Mouse (Mus musculus) yolk sac, embryonic 10.5 days (tissue): ENCODE data around the gene Scube1.

Source experiments
- DNase-seq: peaks from one replicate; pipeline ENCODE4 v3.0.0-alpha.2; 2017; ENCODE audit warnings: low spot score

Gene Scube1

GRCm38 (mm10) chr15:83709889-83710774 is 14.7 kb downstream of the Scube1 start:
- DNase-seq: peak; percentile 24

GRCm38 (mm10) chr15:83706528-83707199 is 18.2 kb downstream of the Scube1 start:
- no peak for DNase-seq

- DNase-seq: no peak
These were observed 24.3 kb downstream of the Scube1 start for GRCm38 (mm10) chr15:83700593-83700923.

GRCm38 (mm10) chr15:83699834-83700592 is 24.8 kb downstream of the Scube1 start:
- peak; percentile 26 for DNase-seq

- no peak for DNase-seq
These were observed 25.5 kb downstream of the Scube1 start for GRCm38 (mm10) chr15:83699132-83699833.

GRCm38 (mm10) chr15:83696681-83697381 is 28.0 kb downstream of the Scube1 start:
- no peak for DNase-seq

GRCm38 (mm10) chr15:83695159-83695558 is 29.7 kb downstream of the Scube1 start:
- no peak for DNase-seq

GRCm38 (mm10) chr15:83691901-83692361 is 32.9 kb downstream of the Scube1 start:
- no peak for DNase-seq

- DNase-seq: no peak
These were observed 34.9 kb downstream of the Scube1 start for GRCm38 (mm10) chr15:83689946-83690345.

GRCm38 (mm10) chr15:83686601-83687000 is 38.2 kb downstream of the Scube1 start:
- DNase-seq: no peak

- DNase-seq: no peak
These were observed 38.9 kb downstream of the Scube1 start for GRCm38 (mm10) chr15:83685950-83686349.

GRCm38 (mm10) chr15:83683051-83683561 is 41.7 kb downstream of the Scube1 start:
- no peak for DNase-seq

- no peak for DNase-seq
These were observed 44.5 kb downstream of the Scube1 start for GRCm38 (mm10) chr15:83680300-83680699.

- no peak for DNase-seq
These were observed 45.1 kb downstream of the Scube1 start for GRCm38 (mm10) chr15:83679729-83680128.

GRCm38 (mm10) chr15:83678606-83679005 is 46.2 kb downstream of the Scube1 start:
- DNase-seq: no peak

- DNase-seq: no peak
These were observed 46.7 kb downstream of the Scube1 start for GRCm38 (mm10) chr15:83678089-83678488.

- DNase-seq: no peak
These were observed 47.7 kb downstream of the Scube1 start for GRCm38 (mm10) chr15:83677098-83677497.

GRCm38 (mm10) chr15:83676286-83676685 is 48.5 kb downstream of the Scube1 start:
- no peak for DNase-seq

GRCm38 (mm10) chr15:83673621-83674020 is 51.2 kb downstream of the Scube1 start:
- no peak for DNase-seq

GRCm38 (mm10) chr15:83667501-83667900 is 57.3 kb downstream of the Scube1 start:
- no peak for DNase-seq

GRCm38 (mm10) chr15:83666418-83666817 is 58.4 kb downstream of the Scube1 start:
- DNase-seq: peak; percentile 49
